Mouse (Mus musculus): ENCODE measurements at regions not wholly inside any gene's neighbourhood (a gene's known extent, or its start where the extent isn't known, plus 50 kb on each side); places are given as distances from the start of the nearest gene placed in this dataset.

DNA sequence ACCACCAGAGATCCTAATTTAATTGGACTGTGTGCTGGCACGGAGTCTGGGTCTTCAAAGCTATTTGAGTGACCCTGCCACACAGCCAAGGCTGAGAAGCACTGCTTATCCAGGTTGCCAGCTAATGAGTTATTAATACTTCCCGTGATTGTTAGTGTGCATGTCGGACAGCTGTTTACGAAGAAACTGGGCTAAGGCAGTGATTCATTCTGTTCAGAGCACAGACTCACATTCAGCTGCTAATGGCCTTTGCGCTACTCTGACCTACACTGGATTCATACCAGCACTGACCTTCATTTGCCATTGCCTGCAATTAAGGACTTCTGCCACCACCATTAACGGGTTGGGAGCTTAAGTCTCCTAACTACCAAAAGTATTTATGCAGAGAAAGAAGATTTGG, 156.7 kb upstream of the Dppa4 start:
- no peak for TF ChIP-seq CTCF (conservative IDR thresholded peaks at IDR 0.05; ENCODE audit: insufficient read depth, insufficient read length, low read depth, low read length)
- no peak for TF ChIP-seq POLR2A (IDR thresholded peaks at IDR 0.05; ENCODE audit: low read depth, low read length)

Measured in kidney, adult 2 months (tissue).